Mouse (Mus musculus): Measurements from ENCODE around the gene Fam207a. TPM values are rescaled to one million over a fixed set of nuclear protein-coding genes. Genes with fewer than 3 reads are reported as not detected.
A peak's percentile ranks its signal among the peaks of the same experiment; 100 is the strongest.

Gene Fam207a
- total RNA-seq, 1 experiment = 33.6 TPM

GRCm38 (mm10) chr10:77449315-77450158 lies 66.0 kb downstream of the Fam207a start:
- no peak overlapping the region for H3K9ac ChIP-seq (ENCODE audit: insufficient read depth, low read depth, low read length, poor library complexity, severe bottlenecking)
- H3K27ac ChIP-seq (ENCODE audit: insufficient read depth, low read depth, low read length, poor library complexity, severe bottlenecking) = no peak overlapping the region
- H3K4me3 ChIP-seq (ENCODE audit: insufficient read depth in 1 of 2, low read depth in 1 of 2, low read length in 2 of 2, poor library complexity in 1 of 2, severe bottlenecking in 1 of 2) = peak overlapping the region in 1 of 2 experiments; percentile 36; a peak in 2 of 4 replicates
- H3K36me3 ChIP-seq (ENCODE audit: control insufficient read depth, insufficient read depth, low read length, poor library complexity, severe bottlenecking) = no peaks in the 10 kb centered on the region
- in situ Hi-C loops (cut with MboI; ENCODE audit: low sequenced_read_pairs in 2 of 2, unreplicated experiment in 2 of 2) = no loop called here
- no peaks in the 10 kb centered on the region for H3K9me3 ChIP-seq (ENCODE audit: control insufficient read depth, insufficient read depth, low read depth, low read length)
- peak; percentile 65; the same call in 1 of the 2 replicates for TF ChIP-seq ZNF384 (IDR thresholded peaks at IDR 0.05; ENCODE audit: low read depth, low read length)
- TF ChIP-seq HCFC1 (IDR thresholded peaks at IDR 0.05; ENCODE audit: borderline replicate concordance, insufficient read depth, low read length) = no peak
- no peak for TF ChIP-seq ZC3H11A (IDR thresholded peaks at IDR 0.05; ENCODE audit: borderline replicate concordance, low read depth, low read length)
- TF ChIP-seq MAFK (IDR thresholded peaks at IDR 0.05; ENCODE audit: insufficient read depth, low read depth, low read length) = no peak
- TF ChIP-seq CHD2 (IDR thresholded peaks at IDR 0.05; ENCODE audit: low read depth, low read length) = no peak
- H3K4me1 ChIP-seq (ENCODE audit: control insufficient read depth in 2 of 2, insufficient read depth in 2 of 2, low read length in 2 of 2, poor library complexity in 1 of 2) = peaks cover 0 to 2% of the 10 kb centered on the region in 2 experiments; a peak in 1 of 4 replicates
- DNase-seq (ENCODE audit: low read depth, low spot score) = no peak

GRCm38 (mm10) chr10:77448698-77449247 lies 66.8 kb downstream of the Fam207a start:
- in situ Hi-C loops (cut with MboI; ENCODE audit: low sequenced_read_pairs in 2 of 2, unreplicated experiment in 2 of 2) = no loop called here
- no peak for DNase-seq (ENCODE audit: low read depth, low spot score)
- Histone ChIP-seq H3K36me3 (ENCODE audit: control insufficient read depth, insufficient read depth, low read length, poor library complexity, severe bottlenecking) (no peaks in the 10 kb centered on the region), H3K4me1 (ENCODE audit: control insufficient read depth in 2 of 2, insufficient read depth in 2 of 2, low read length in 2 of 2, poor library complexity in 1 of 2) (peaks cover 0 to 2% of the 10 kb centered on the region in 2 experiments; a peak in 1 of 4 replicates), H3K9ac (ENCODE audit: insufficient read depth, low read depth, low read length, poor library complexity, severe bottlenecking) (no peak overlapping the region), H3K4me3 (ENCODE audit: insufficient read depth in 1 of 2, low read depth in 1 of 2, low read length in 2 of 2, poor library complexity in 1 of 2, severe bottlenecking in 1 of 2) (no peak overlapping the region), H3K27ac (ENCODE audit: insufficient read depth, low read depth, low read length, poor library complexity, severe bottlenecking) (no peak overlapping the region), H3K9me3 (ENCODE audit: control insufficient read depth, insufficient read depth, low read depth, low read length) (no peaks in the 10 kb centered on the region)
- TF ChIP-seq MAFK (IDR thresholded peaks at IDR 0.05; ENCODE audit: insufficient read depth, low read depth, low read length) (no peak), CHD2 (IDR thresholded peaks at IDR 0.05; ENCODE audit: low read depth, low read length) (no peak), ZC3H11A (IDR thresholded peaks at IDR 0.05; ENCODE audit: borderline replicate concordance, low read depth, low read length) (no peak), HCFC1 (IDR thresholded peaks at IDR 0.05; ENCODE audit: borderline replicate concordance, insufficient read depth, low read length) (no peak), ZNF384 (IDR thresholded peaks at IDR 0.05; ENCODE audit: low read depth, low read length) (no peak)

DNA sequence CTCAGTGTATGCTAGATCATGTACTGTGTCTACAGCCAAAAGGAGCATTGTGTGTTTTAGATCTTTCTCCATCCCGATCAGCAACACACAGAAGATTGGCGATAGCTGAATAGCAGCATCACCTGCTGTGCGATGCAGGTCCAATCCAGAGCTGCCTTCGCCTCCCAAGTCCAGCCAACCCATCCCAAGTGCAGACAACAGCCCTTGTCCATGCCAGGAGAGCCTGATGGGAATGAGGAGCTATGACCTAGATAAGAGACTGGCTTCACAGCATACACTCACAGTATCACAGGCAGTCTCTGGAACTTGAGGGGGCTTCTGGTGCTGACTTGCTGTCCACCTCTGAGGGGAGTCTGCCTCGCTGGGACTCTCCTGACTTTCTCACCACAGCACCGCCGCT lies 67.4 kb downstream of the Fam207a start:
- Histone ChIP-seq H3K9ac (ENCODE audit: insufficient read depth, low read depth, low read length, poor library complexity, severe bottlenecking) (no peak overlapping the region), H3K9me3 (ENCODE audit: control insufficient read depth, insufficient read depth, low read depth, low read length) (no peaks in the 10 kb centered on the region), H3K4me1 (ENCODE audit: control insufficient read depth in 2 of 2, insufficient read depth in 2 of 2, low read length in 2 of 2, poor library complexity in 1 of 2) (peaks cover 0 to 2% of the 10 kb centered on the region in 2 experiments; a peak in 1 of 4 replicates), H3K36me3 (ENCODE audit: control insufficient read depth, insufficient read depth, low read length, poor library complexity, severe bottlenecking) (no peaks in the 10 kb centered on the region), H3K27ac (ENCODE audit: insufficient read depth, low read depth, low read length, poor library complexity, severe bottlenecking) (no peak overlapping the region), H3K4me3 (ENCODE audit: insufficient read depth in 1 of 2, low read depth in 1 of 2, low read length in 2 of 2, poor library complexity in 1 of 2, severe bottlenecking in 1 of 2) (no peak overlapping the region)
- DNase-seq (ENCODE audit: low read depth, low spot score) = no peak
- in situ Hi-C loops (cut with MboI; ENCODE audit: low sequenced_read_pairs in 2 of 2, unreplicated experiment in 2 of 2) = no loop called here
- TF ChIP-seq MAFK (IDR thresholded peaks at IDR 0.05; ENCODE audit: insufficient read depth, low read depth, low read length) = no peak
- TF ChIP-seq ZC3H11A (IDR thresholded peaks at IDR 0.05; ENCODE audit: borderline replicate concordance, low read depth, low read length) = no peak
- TF ChIP-seq ZNF384 (IDR thresholded peaks at IDR 0.05; ENCODE audit: low read depth, low read length) = no peak
- no peak for TF ChIP-seq HCFC1 (IDR thresholded peaks at IDR 0.05; ENCODE audit: borderline replicate concordance, insufficient read depth, low read length)
- no peak for TF ChIP-seq CHD2 (IDR thresholded peaks at IDR 0.05; ENCODE audit: low read depth, low read length)

DNA sequence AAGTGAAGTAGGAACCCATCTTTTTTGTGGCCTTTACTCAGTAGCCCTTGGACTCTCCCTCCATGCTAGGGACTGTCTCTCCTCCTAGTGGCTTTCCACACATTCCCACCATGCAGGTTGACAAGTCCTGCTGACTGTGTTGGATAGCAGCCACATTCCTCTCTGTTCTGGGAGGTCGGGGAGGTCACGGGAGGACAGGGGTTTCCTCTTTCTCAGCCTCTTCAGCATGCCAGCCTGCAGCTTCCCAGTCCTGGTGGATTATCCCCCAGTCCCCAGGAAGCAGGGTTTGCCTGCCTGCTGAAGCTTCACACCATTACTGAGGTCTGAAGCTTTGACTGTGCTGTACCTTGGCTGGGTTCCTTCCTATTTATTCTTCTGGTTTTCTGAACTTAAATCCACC lies 67.8 kb downstream of the Fam207a start:
- no peak overlapping the region for H3K9ac ChIP-seq (ENCODE audit: insufficient read depth, low read depth, low read length, poor library complexity, severe bottlenecking)
- no peak for TF ChIP-seq HCFC1 (IDR thresholded peaks at IDR 0.05; ENCODE audit: borderline replicate concordance, insufficient read depth, low read length)
- TF ChIP-seq ZNF384 (IDR thresholded peaks at IDR 0.05; ENCODE audit: low read depth, low read length) = no peak
- no peak for TF ChIP-seq CHD2 (IDR thresholded peaks at IDR 0.05; ENCODE audit: low read depth, low read length)
- no peak for TF ChIP-seq MAFK (IDR thresholded peaks at IDR 0.05; ENCODE audit: insufficient read depth, low read depth, low read length)
- TF ChIP-seq ZC3H11A (IDR thresholded peaks at IDR 0.05; ENCODE audit: borderline replicate concordance, low read depth, low read length) = no peak
- H3K9me3 ChIP-seq (ENCODE audit: control insufficient read depth, insufficient read depth, low read depth, low read length) = no peaks in the 10 kb centered on the region
- H3K4me1 ChIP-seq (ENCODE audit: control insufficient read depth in 2 of 2, insufficient read depth in 2 of 2, low read length in 2 of 2, poor library complexity in 1 of 2) = peaks cover 0 to 2% of the 10 kb centered on the region in 2 experiments; a peak in 1 of 4 replicates
- no peak for DNase-seq (ENCODE audit: low read depth, low spot score)
- in situ Hi-C loops (cut with MboI; ENCODE audit: low sequenced_read_pairs in 2 of 2, unreplicated experiment in 2 of 2) = no loop called here
- H3K27ac ChIP-seq (ENCODE audit: insufficient read depth, low read depth, low read length, poor library complexity, severe bottlenecking) = no peak overlapping the region
- no peak overlapping the region for H3K4me3 ChIP-seq (ENCODE audit: insufficient read depth in 1 of 2, low read depth in 1 of 2, low read length in 2 of 2, poor library complexity in 1 of 2, severe bottlenecking in 1 of 2)
- H3K36me3 ChIP-seq (ENCODE audit: control insufficient read depth, insufficient read depth, low read length, poor library complexity, severe bottlenecking) = no peaks in the 10 kb centered on the region
